Mouse (Mus musculus): ENCODE results near the gene Trpm3. TPM values are rescaled to one million over a fixed set of nuclear protein-coding genes. Genes with fewer than 3 reads are reported as not detected.
A peak's percentile ranks its signal among the peaks of the same experiment; 100 is the strongest.

The Trpm3 gene
- total RNA-seq, 2 experiments from 2014 or later, result 34.1 to 44.8 TPM

GRCm38 (mm10) chr19:22631316-22631715 is 492.5 kb downstream of the Trpm3 start:
- peak; percentile 40 to 58 for DNase-seq (ENCODE audit: low spot score in 2 of 2)

GRCm38 (mm10) chr19:22635635-22636034 is 496.8 kb downstream of the Trpm3 start:
- no peak for DNase-seq (ENCODE audit: low spot score in 2 of 2)

- no peak for DNase-seq (ENCODE audit: low spot score in 2 of 2)
These were observed 498.9 kb downstream of the Trpm3 start for GRCm38 (mm10) chr19:22637786-22638185.

- no peak for DNase-seq (ENCODE audit: low spot score in 2 of 2)
These were observed 499.6 kb downstream of the Trpm3 start for GRCm38 (mm10) chr19:22638394-22638954.

GRCm38 (mm10) chr19:22642124-22642523 is 503.3 kb downstream of the Trpm3 start:
- DNase-seq (ENCODE audit: low spot score in 2 of 2), result no peak

- DNase-seq (ENCODE audit: low spot score in 2 of 2), result peak; percentile 17 to 32
These were observed 517.8 kb downstream of the Trpm3 start for GRCm38 (mm10) chr19:22656466-22657215.

GRCm38 (mm10) chr19:22657251-22657650 is 518.4 kb downstream of the Trpm3 start:
- no peak for DNase-seq (ENCODE audit: low spot score in 2 of 2)

- no peak for DNase-seq (ENCODE audit: low spot score in 2 of 2)
These were observed 526.6 kb downstream of the Trpm3 start for GRCm38 (mm10) chr19:22665401-22665800.

- no peak for DNase-seq (ENCODE audit: low spot score in 2 of 2)
These were observed 531.4 kb downstream of the Trpm3 start for GRCm38 (mm10) chr19:22670222-22670621.

GRCm38 (mm10) chr19:22672892-22673291 is 534.0 kb downstream of the Trpm3 start:
- DNase-seq (ENCODE audit: low spot score in 2 of 2), result no peak

GRCm38 (mm10) chr19:22676206-22676605 is 537.4 kb downstream of the Trpm3 start:
- no peak for DNase-seq (ENCODE audit: low spot score in 2 of 2)

GRCm38 (mm10) chr19:22682238-22682637 is 543.4 kb downstream of the Trpm3 start:
- DNase-seq (ENCODE audit: low spot score in 2 of 2), result no peak

GRCm38 (mm10) chr19:22691995-22692394 is 553.1 kb downstream of the Trpm3 start:
- no peak for DNase-seq (ENCODE audit: low spot score in 2 of 2)

GRCm38 (mm10) chr19:22692553-22692952 is 553.7 kb downstream of the Trpm3 start:
- DNase-seq (ENCODE audit: low spot score in 2 of 2), result no peak

GRCm38 (mm10) chr19:22692956-22693355 is 554.1 kb downstream of the Trpm3 start:
- DNase-seq (ENCODE audit: low spot score in 2 of 2), result no peak

GRCm38 (mm10) chr19:22695423-22695822 is 556.6 kb downstream of the Trpm3 start:
- no peak for DNase-seq (ENCODE audit: low spot score in 2 of 2)

GRCm38 (mm10) chr19:22698737-22699136 is 559.9 kb downstream of the Trpm3 start:
- DNase-seq (ENCODE audit: low spot score in 2 of 2), result no peak

- DNase-seq (ENCODE audit: low spot score in 2 of 2), result peak in 1 of 2 experiments; percentile 30
These were observed 562.2 kb downstream of the Trpm3 start for GRCm38 (mm10) chr19:22700871-22701651.

GRCm38 (mm10) chr19:22703876-22704275 is 565.0 kb downstream of the Trpm3 start:
- no peak for DNase-seq (ENCODE audit: low spot score in 2 of 2)

- no peak for DNase-seq (ENCODE audit: low spot score in 2 of 2)
These were observed 566.6 kb downstream of the Trpm3 start for GRCm38 (mm10) chr19:22705414-22705813.

GRCm38 (mm10) chr19:22719027-22719426 is 580.2 kb downstream of the Trpm3 start:
- DNase-seq (ENCODE audit: low spot score in 2 of 2), result no peak

GRCm38 (mm10) chr19:22729846-22730245 is 591.0 kb downstream of the Trpm3 start:
- no peak for DNase-seq (ENCODE audit: low spot score in 2 of 2)
